Mouse (Mus musculus) gastrocnemius, postnatal 25 days (tissue): ENCODE data around the gene Ccl7. TPM values are rescaled to one million over a fixed set of nuclear protein-coding genes. Genes with fewer than 3 reads are reported as not detected.

Experiments used
- DNase-seq: peaks from one replicate; pipeline ENCODE4 v3.0.0; 2022
- long read RNA-seq, 2 experiments: library from polyadenylated mRNA; stranded (forward); transcript quantifications; one replicate each; pipeline ENCODE4 v2.0.0; 2021
- total RNA-seq, 2 experiments: library from RNA; stranded (reverse); gene quantifications; 1 replicate in 1 of 2; 2 replicates in 1 of 2; pipeline ENCODE4 v1.2.3; 2021

The Ccl7 gene
- total RNA-seq = under 1 TPM in 1 of 2 experiments, not detected in 1; 0.35 TPM
- long read RNA-seq, experiment 1, partial matches to known transcripts = 0 of 1 reads
- long read RNA-seq, experiment 1, other reads (novel, unspliced or antisense) = 0 of 1 reads
- long read RNA-seq, experiment 2 = 0 reads

- peak; percentile 66 for DNase-seq
Observed at GRCm38 (mm10) chr11:82045471-82045870, at the start of gene Ccl7. TSS of gene Ccl7 (plus strand) at chr11:82045712.

DNA sequence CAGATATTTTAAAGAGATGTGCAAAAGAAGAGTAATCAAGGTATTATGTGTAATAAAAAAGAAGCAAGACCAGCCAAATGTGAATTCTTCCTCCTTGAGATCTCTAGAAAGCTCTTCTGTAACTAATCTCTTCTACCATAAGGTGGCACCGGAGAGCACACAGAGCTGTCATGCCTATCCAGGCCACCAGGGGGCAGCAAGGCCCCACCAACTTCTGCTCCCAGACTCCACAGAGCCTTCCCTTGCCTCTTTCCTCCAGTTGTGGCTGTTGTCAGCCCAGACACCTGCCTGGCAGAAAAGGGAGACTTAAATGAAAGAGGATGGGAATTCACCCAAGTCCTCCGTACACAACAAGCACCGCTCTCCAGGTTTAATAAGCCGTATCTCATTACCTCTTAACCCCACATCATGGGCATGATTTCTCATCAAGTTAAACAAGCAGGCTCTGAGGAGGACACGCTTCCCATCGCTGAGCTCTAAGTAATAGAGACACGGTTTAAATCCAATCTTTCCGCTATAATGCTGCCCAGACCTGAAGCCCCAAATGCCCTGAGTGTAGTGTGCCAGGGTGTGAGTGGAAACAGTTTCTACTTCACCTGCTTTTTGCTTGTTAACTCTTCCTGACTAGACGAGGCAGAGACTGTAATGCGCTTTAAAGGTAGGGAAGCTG, 49.2 kb upstream of the Ccl7 start:
- DNase-seq = peak; percentile 36

- no peak for DNase-seq
Observed at GRCm38 (mm10) chr11:81997085-81997484, 48.4 kb upstream of the Ccl7 start.

- DNase-seq = no peak
Observed at GRCm38 (mm10) chr11:81998646-81999045, 46.9 kb upstream of the Ccl7 start.

- no peak for DNase-seq
Observed at GRCm38 (mm10) chr11:81999469-81999868, 46.0 kb upstream of the Ccl7 start.

- no peak for DNase-seq
Observed at GRCm38 (mm10) chr11:82000581-82000980, 44.9 kb upstream of the Ccl7 start.

DNA sequence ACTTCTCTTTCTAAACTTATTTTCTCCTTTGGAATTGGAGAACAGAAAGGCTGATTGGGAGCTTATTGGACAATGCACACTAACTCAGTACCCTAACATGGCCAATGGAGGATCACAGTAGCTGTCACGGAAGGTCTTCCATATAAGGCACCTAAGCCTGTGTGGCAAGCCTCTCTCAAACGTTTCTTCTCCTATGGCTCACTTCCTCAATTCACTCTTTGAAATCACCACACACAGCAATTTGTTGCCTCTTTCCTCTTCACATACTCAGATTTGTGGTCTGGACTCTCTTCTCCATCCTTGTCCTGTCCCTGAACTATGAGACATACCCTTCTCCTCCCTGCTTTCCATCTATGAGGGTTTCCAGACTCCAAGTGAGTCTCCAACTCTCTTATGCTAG, 40.7 kb upstream of the Ccl7 start:
- DNase-seq = no peak

GRCm38 (mm10) chr11:82006796-82007423, 38.6 kb upstream of the Ccl7 start:
- DNase-seq = peak; percentile 78

GRCm38 (mm10) chr11:82010115-82010514, 35.4 kb upstream of the Ccl7 start:
- DNase-seq = no peak

GRCm38 (mm10) chr11:82011411-82012193, 33.9 kb upstream of the Ccl7 start:
- peak; percentile 32 for DNase-seq

DNA sequence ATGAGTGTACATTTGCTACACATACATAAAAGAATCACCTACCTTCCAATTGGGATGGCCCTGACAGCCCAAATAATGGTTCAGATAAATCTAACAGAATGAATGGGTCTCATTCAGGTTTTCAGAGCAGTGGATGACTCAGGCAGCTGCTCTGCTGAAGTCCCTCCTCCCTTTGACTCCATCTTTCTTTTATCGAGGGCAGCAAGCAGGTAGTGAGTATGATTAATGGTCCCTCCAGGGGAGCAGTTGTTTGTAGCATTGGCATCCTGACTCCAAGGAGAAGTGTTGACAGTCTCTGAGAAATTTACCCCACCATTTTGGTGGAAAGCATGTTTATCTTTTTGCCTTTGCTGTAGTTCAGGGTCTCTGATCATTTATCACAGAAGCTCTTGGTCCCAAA, 31.8 kb upstream of the Ccl7 start:
- no peak for DNase-seq

- DNase-seq = no peak
Observed at GRCm38 (mm10) chr11:82015066-82015465, 30.4 kb upstream of the Ccl7 start.

DNA sequence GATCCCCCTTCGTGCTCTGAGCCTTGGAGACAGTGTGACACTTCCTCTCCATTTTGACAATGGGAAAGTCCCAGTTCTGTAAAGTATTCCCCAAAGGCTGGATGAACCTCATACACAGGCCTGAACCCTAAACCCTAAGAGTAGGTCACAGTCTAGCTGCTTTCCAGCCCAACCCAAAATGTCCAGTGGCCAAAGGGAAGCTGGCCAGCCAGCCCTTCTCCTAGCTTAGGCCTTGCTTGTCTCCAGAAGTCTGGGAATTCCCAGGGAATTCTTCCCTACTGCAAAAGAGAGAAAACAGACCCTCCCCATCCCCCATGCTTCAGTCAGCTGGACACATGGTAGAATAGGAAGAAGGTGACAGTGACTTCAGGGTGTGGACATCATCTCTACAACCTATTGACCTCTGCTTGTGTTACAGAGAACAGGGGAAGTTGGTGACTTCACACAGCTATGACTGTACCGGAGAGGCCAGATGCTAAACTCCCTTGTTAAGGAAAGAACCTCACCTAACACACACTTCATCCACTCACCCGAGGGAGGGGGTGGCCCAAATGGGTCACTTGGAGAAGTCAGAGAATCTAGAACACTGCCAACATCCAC, 29.2 kb upstream of the Ccl7 start:
- DNase-seq = peak; percentile 31

- DNase-seq = no peak
Observed at GRCm38 (mm10) chr11:82019389-82019788, 26.1 kb upstream of the Ccl7 start.

DNA sequence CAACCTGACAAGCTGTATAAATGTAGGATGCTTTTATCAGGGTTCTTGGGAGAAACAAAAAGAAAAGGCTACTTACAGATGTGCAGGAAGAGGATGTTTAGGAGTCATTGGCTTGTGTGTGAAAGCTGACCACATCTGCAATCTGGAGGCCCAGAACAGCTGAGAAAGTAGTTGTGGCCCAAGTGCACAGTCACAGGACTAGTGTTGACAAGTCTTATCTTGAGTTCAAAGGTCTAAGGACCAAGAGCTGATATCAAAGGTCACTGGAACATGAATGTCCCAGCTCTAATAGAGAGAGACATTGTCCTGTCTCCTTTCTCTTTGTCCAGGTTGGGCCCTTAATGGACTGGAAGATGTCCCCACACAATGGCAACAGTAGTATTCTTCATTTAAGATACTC, 25.7 kb upstream of the Ccl7 start:
- DNase-seq = no peak

- DNase-seq = no peak
Observed at GRCm38 (mm10) chr11:82021406-82021805, 24.1 kb upstream of the Ccl7 start.

GRCm38 (mm10) chr11:82022504-82023056, 22.9 kb upstream of the Ccl7 start:
- DNase-seq = no peak

- no peak for DNase-seq
Observed at GRCm38 (mm10) chr11:82023769-82024168, 21.7 kb upstream of the Ccl7 start.

- no peak for DNase-seq
Observed at GRCm38 (mm10) chr11:82030171-82030570, 15.3 kb upstream of the Ccl7 start.

DNA sequence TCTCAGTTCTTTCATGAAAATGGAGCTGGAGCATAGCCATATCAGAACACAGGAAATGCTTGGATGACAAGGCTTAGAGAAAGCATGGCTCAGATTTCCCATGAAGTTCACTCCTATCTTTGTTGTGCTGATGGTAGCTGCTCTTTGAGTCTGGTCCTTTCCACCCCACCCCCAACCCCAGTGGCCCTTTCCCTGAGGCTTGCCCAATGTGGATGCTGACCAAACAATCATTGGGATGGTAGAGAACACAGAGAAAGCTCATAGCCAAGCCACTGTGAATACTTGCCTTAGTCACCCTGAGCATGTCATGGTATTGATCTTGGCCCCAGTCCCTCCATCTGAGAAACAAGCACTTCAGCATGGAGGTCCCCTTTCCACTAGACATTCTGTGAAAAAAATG, 13.4 kb upstream of the Ccl7 start:
- no peak for DNase-seq

- peak; percentile 87 for DNase-seq
Observed at GRCm38 (mm10) chr11:82032678-82033344, 12.7 kb upstream of the Ccl7 start.

GRCm38 (mm10) chr11:82034446-82034845, 11.1 kb upstream of the Ccl7 start:
- DNase-seq = no peak
